In genomic region chr7:67950815-67951531, GRCm38 (mm10) we compare ENCODE assay signal across 8 mouse cellular contexts. TPM values are rescaled to one million over a fixed set of nuclear protein-coding genes. Genes with fewer than 3 reads are reported as not detected.
A peak's percentile ranks its signal among the peaks of the same experiment; 100 is the strongest.
DNase-seq lines count a peak whose midpoint lies in the region; ATAC-seq and TF ChIP-seq lines count a peak whose summit lies in the region.

No protein-coding gene starts in this region.

- peak overlapping the region; percentile 82 for H3K4me3 ChIP-seq in brown adipose tissue, adult 24 weeks (ENCODE audit: insufficient read depth, low read depth, low read length)
- H3K4me3 ChIP-seq in erythroblast, embryonic 14.5 days (replicated peaks), result peak overlapping the region; percentile 91
- H3K4me3 ChIP-seq in heart, embryonic 12.5 days, result peak overlapping the region; percentile 94
- H3K4me3 ChIP-seq in kidney, embryonic 16.5 days (ENCODE audit: low read length), result peak overlapping the region; percentile 79
- peak overlapping the region; percentile 98 for H3K4me3 ChIP-seq in liver, adult 2 months (ENCODE audit: insufficient read depth, low read depth, low read length)

- H3K27ac ChIP-seq in brown adipose tissue, adult 24 weeks (replicated peaks; ENCODE audit: low read depth, low read length), result 0 out of 2 replicates have a peak overlapping the region, but pooled peaks have one; percentile 10
- H3K27ac ChIP-seq in heart, embryonic 12.5 days (ENCODE audit: poor library complexity, severe bottlenecking), result peak overlapping the region; percentile 100
- peak overlapping the region; percentile 100 for H3K27ac ChIP-seq in kidney, embryonic 16.5 days (ENCODE audit: low read length)
- H3K27ac ChIP-seq in liver, adult 2 months (replicated peaks; ENCODE audit: insufficient read depth, low read depth, low read length), result no peak overlapping the region

- TF ChIP-seq POLR2A in liver, adult 2 months (IDR thresholded peaks at IDR 0.05; ENCODE audit: extremely low read depth, insufficient read depth, low read length), result no peak

- DNase-seq in CD4-positive, CD25-positive, alpha-beta regulatory T cell, adult 2 months (ENCODE audit: low read depth, low spot score), result peak; percentile 83
- DNase-seq in liver, adult 2 months (ENCODE audit: extremely low read depth, low read depth, low spot score), result peak; percentile 9
- peak; percentile 53 to 55 for DNase-seq in spleen, postnatal 36 days (ENCODE audit: low spot score in 2 of 2)

- no peaks in the 10 kb centered on the region for H3K9me3 ChIP-seq in erythroblast, embryonic 14.5 days (ENCODE audit: control insufficient read depth, low read length)
- H3K9me3 ChIP-seq in heart, embryonic 12.5 days (replicated peaks), result no peaks in the 10 kb centered on the region
- H3K9me3 ChIP-seq in kidney, embryonic 16.5 days (ENCODE audit: low read length), result no peaks in the 10 kb centered on the region

- peak; percentile 67 for TF ChIP-seq CTCF in liver, adult 2 months (IDR thresholded peaks at IDR 0.05; ENCODE audit: low read depth, low read length)

- peak; percentile 84 for ATAC-seq in heart, embryonic 12.5 days (ENCODE audit: insufficient number of reproducible peaks, low FRiP score)
- ATAC-seq in kidney, embryonic 16.5 days (ENCODE audit: low FRiP score, low TSS enrichment), result peak; percentile 85
- peak; percentile 21 for ATAC-seq in monocyte, adult 5-6 weeks (replicated peaks; ENCODE audit: insufficient number of reproducible peaks, low FRiP score, low TSS enrichment, poor library complexity, severe bottlenecking)

- peak overlapping the region; percentile 98 for H3K9ac ChIP-seq in heart, embryonic 12.5 days
- peak overlapping the region; percentile 99 for H3K9ac ChIP-seq in kidney, embryonic 16.5 days (replicated peaks; ENCODE audit: low read length)
- H3K9ac ChIP-seq in liver, adult 2 months (ENCODE audit: low read depth, low read length), result peak overlapping the region; percentile 60

- no peaks in the 10 kb centered on the region for H3K36me3 ChIP-seq in erythroblast, embryonic 14.5 days (ENCODE audit: control insufficient read depth)
- no peaks in the 10 kb centered on the region for H3K36me3 ChIP-seq in heart, embryonic 12.5 days
- H3K36me3 ChIP-seq in kidney, embryonic 16.5 days (ENCODE audit: insufficient read depth, low read length), result no peaks in the 10 kb centered on the region
- no peaks in the 10 kb centered on the region for H3K36me3 ChIP-seq in liver, adult 2 months (ENCODE audit: control insufficient read depth, insufficient read depth, low read length)

- peak overlapping the region; percentile 93 for H3K4me2 ChIP-seq in heart, embryonic 12.5 days
- peak overlapping the region; percentile 84 for H3K4me2 ChIP-seq in kidney, embryonic 16.5 days (replicated peaks; ENCODE audit: low read depth, low read length)

- WGBS in heart, embryonic 12.5 days, result under 1% methylated on average over 58 of the region's 71 CpGs
- under 1% methylated on average over 66 of the region's 71 CpGs for WGBS in kidney, embryonic 16.5 days
- WGBS in liver, adult 2 months, result 1% methylated on average over 70 of the region's 71 CpGs

- H3K79me2 ChIP-seq in liver, adult 2 months (ENCODE audit: control insufficient read depth, insufficient read depth, low read length), result no peaks in the 10 kb centered on the region

- peaks cover 61% of the 10 kb centered on the region for H3K27me3 ChIP-seq in erythroblast, embryonic 14.5 days (ENCODE audit: control insufficient read depth)
- H3K27me3 ChIP-seq in heart, embryonic 12.5 days (replicated peaks), result no peaks in the 10 kb centered on the region
- 0 out of 2 replicates have a peak, but pooled peaks cover 2% of the 10 kb centered on the region for H3K27me3 ChIP-seq in kidney, embryonic 16.5 days (ENCODE audit: insufficient read depth, low read length)
- peaks cover 18% of the 10 kb centered on the region for H3K27me3 ChIP-seq in liver, adult 2 months (ENCODE audit: control insufficient read depth, insufficient read depth, low read length)

- H3K4me1 ChIP-seq in brown adipose tissue, adult 24 weeks (ENCODE audit: control insufficient read depth, insufficient read depth, insufficient read length, low read length), result no peaks in the 10 kb centered on the region
- peaks cover 50% of the 10 kb centered on the region for H3K4me1 ChIP-seq in erythroblast, embryonic 14.5 days (ENCODE audit: control insufficient read depth)
- peaks cover 18% of the 10 kb centered on the region for H3K4me1 ChIP-seq in heart, embryonic 12.5 days (replicated peaks)
- H3K4me1 ChIP-seq in kidney, embryonic 16.5 days (ENCODE audit: insufficient read depth, low read length), result peaks cover 15% of the 10 kb centered on the region
- peaks cover 1% of the 10 kb centered on the region; the same call in 1 of the 2 replicates for H3K4me1 ChIP-seq in liver, adult 2 months (ENCODE audit: control insufficient read depth, insufficient read depth, low read length)

RNA-seq across cellular contexts. Expression of gene Igf1r, which starts 1.7 kb away (rescaled TPM):
- 2.3 and 2.8 TPM in 2 replicates for polyA plus RNA-seq in brown adipose tissue, adult 24 weeks (2012; ENCODE audit: insufficient read depth, insufficient read length, missing spikeins)
- 0.17 and 0.23 TPM in 2 replicates for polyA plus RNA-seq in erythroblast, embryonic 14.5 days (2012)
- 25.6 and 27.5 TPM in 2 replicates for polyA plus RNA-seq in heart, embryonic 12.5 days (2016; fragmentation: Nextera tagmentation; extraction: Ambion mirVana)
- polyA plus RNA-seq in kidney, embryonic 16.5 days (2015; fragmentation: Nextera tagmentation; extraction: Ambion mirVana), result 22.3 and 32.0 TPM in 2 replicates
- total RNA-seq in liver, adult 2 months (2014; rRNA removed), result 1.2 and 1.6 TPM in 2 replicates
- 0.36 and 0.50 TPM in 2 replicates for polyA plus RNA-seq in liver, adult 2 months (2012; rRNA removed)
- total RNA-seq in monocyte, adult 5-6 weeks (2017), result 7.3 to 13.2 TPM (median 9.1 TPM) in 3 replicates

Comparison
In these comparisons a context has a peak if more than half of its experiments do, and no peak if none do; other contexts are left out.
1. DNase-seq: peak in every context shown above with its lines; median percentile 83 in CD4-positive, CD25-positive, alpha-beta regulatory T cell, adult 2 months; 54 in spleen, postnatal 36 days; 9 in liver, adult 2 months.
2. ATAC-seq: peak in every context shown above with its lines; median percentile 85 in kidney, embryonic 16.5 days; 84 in heart, embryonic 12.5 days; 21 in monocyte, adult 5-6 weeks.